Mouse (Mus musculus): ENCODE results near the gene Ptgdr2.

DNA sequence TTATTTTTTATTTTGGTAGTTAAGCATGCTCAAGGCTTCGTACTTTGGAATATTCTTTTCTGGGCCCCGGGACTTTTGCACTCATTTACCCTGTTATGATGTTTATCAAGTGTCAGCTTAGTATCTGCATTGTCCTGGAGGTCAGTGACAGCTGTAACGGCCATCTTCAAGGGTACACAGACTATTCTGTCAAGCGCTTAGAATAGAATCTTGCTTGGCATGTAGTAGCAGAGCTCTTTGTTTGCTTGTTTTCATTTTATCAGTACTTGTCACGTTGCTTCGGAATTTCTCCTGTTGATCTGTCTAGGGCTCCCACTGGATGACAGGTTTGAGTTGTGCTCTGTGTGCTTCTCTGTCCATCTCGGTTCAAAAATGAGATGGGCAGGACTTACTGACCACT is 40.1 kb upstream of the Ptgdr2 start:
- no peak for TF ChIP-seq CTCF (IDR thresholded peaks at IDR 0.05)
- 0 out of 2 replicates have a peak, but pooled peaks have one; percentile 14 for TF ChIP-seq POLR2A (IDR thresholded peaks at IDR 0.05; ENCODE audit: insufficient read depth, low read depth, low read length)
- TF ChIP-seq EP300 (IDR thresholded peaks at IDR 0.05; ENCODE audit: insufficient read depth, low read depth, low read length), result no peak
